Mouse (Mus musculus): Measurements from ENCODE around the gene Cluh.

The Cluh gene

GRCm38 (mm10) chr11:74675156-74675555 lies 25.9 kb downstream of the Cluh start:
- DNase-seq = no peak

GRCm38 (mm10) chr11:74692151-74692550 lies 42.9 kb downstream of the Cluh start:
- no peak for DNase-seq

GRCm38 (mm10) chr11:74699505-74699904 lies 50.2 kb downstream of the Cluh start:
- no peak for DNase-seq

- no peak for DNase-seq
Measured at GRCm38 (mm10) chr11:74704068-74704467, 54.8 kb downstream of the Cluh start.

GRCm38 (mm10) chr11:74708781-74709180 lies 59.5 kb downstream of the Cluh start:
- no peak for DNase-seq

- no peak for DNase-seq
Measured at GRCm38 (mm10) chr11:74710671-74711070, 61.4 kb downstream of the Cluh start.

GRCm38 (mm10) chr11:74715971-74716525 lies 66.8 kb downstream of the Cluh start:
- peak; percentile 31 for DNase-seq

Data from cerebellum, adult 11-12 months (tissue).